Mouse (Mus musculus) embryonic facial prominence, embryonic 13.5 days (tissue): Measurements from ENCODE around the gene Olfr181. TPM values are rescaled to one million over a fixed set of nuclear protein-coding genes. Genes with fewer than 3 reads are reported as not detected.

Experiments used
- ATAC-seq: fragments of 200-750 bp; cut with Nextera tagmentation; 2 replicates; pipeline ENCODE4 v1.8.0; 2017; ENCODE audit warnings: low read depth; ENCODE audit not compliant: insufficient number of reproducible peaks, insufficient read depth, low FRiP score, low TSS enrichment
- H3K27ac ChIP-seq: fragments of 300-500 bp; sonication (generic); 2 replicates; pipeline ENCODE4 v1.5.1; 2015; ENCODE audit warnings: moderate library complexity, mild to moderate bottlenecking, inconsistent platforms
- H3K27me3 ChIP-seq: fragments of 300-500 bp; sonication (generic); 2 replicates; pipeline ENCODE4 v1.6.1; 2015; ENCODE audit warnings: mild to moderate bottlenecking, inconsistent platforms
- H3K36me3 ChIP-seq: fragments of 300-500 bp; sonication (generic); 2 replicates; pipeline ENCODE4 v1.6.1; 2015; ENCODE audit warnings: mild to moderate bottlenecking, inconsistent platforms
- H3K4me1 ChIP-seq: fragments of 300-500 bp; sonication (generic); 2 replicates; pipeline ENCODE4 v1.6.1; 2015; ENCODE audit warnings: inconsistent platforms
- H3K4me2 ChIP-seq: fragments of 300-500 bp; sonication (generic); 2 replicates; pipeline ENCODE4 v1.6.1; 2015; ENCODE audit warnings: moderate library complexity, mild to moderate bottlenecking, inconsistent platforms
- H3K4me3 ChIP-seq: fragments of 300-500 bp; sonication (generic); 2 replicates; pipeline ENCODE4 v1.5.1; 2015; ENCODE audit warnings: mild to moderate bottlenecking, inconsistent platforms
- H3K9ac ChIP-seq: fragments of 300-500 bp; sonication (generic); 2 replicates; pipeline ENCODE4 v1.6.1; 2015; ENCODE audit warnings: mild to moderate bottlenecking, inconsistent platforms
- H3K9me3 ChIP-seq: fragments of 300-500 bp; sonication (generic); 2 replicates; pipeline ENCODE4 v1.6.1; 2016; ENCODE audit warnings: inconsistent platforms
- WGBS: fragments of 180-500 bp; shearing (Covaris S2); methylation state at CpG from one replicate; pipeline ENCODE4 v1.1.7; 2015; ENCODE audit warnings: mixed read lengths; 5-methylcytosine and 5-hydroxymethylcytosine counted together
- polyA plus RNA-seq: library from polyadenylated mRNA; unstranded; fragments of >200 nt; fragmentation: Nextera tagmentation; extraction: Ambion mirVana; gene quantifications from 2 replicates; pipeline ENCODE4 v1.2.1, GENCODE M21; 2015

Gene Olfr181
- not detected in 2 replicates for polyA plus RNA-seq

- Histone ChIP-seq H3K4me3 (no peak within 1 kb of the TSS), H3K27me3 (no peaks in the 10 kb centered on the region), H3K4me2 (no peak within 1 kb of the TSS), H3K9me3 (no peaks in the 10 kb centered on the region), H3K9ac (no peak within 1 kb of the TSS), H3K4me1 (no peaks in the 10 kb centered on the region), H3K36me3 (no peaks in the 10 kb centered on the region), H3K27ac (no peak within 1 kb of the TSS)
- ATAC-seq: no peak
- WGBS: 57% methylated on average over 1 of the region's 1 CpGs
Observed at GRCm38 (mm10) chr16:58928655-58929054, at the start of gene Olfr181. Gene Olfr181, minus strand, starts transcription at chr16:58928755.

GRCm38 (mm10) chr16:58929292-58929691 lies 737 bp upstream of the Olfr181 start, which contains the start of gene Olfr180:
Gene Olfr180, minus strand, starts transcription at chr16:58929392.
- Histone ChIP-seq H3K36me3 (no peaks in the 10 kb centered on the region), H3K4me1 (no peaks in the 10 kb centered on the region), H3K27me3 (no peaks in the 10 kb centered on the region), H3K9ac (no peak within 1 kb of the TSS), H3K9me3 (no peaks in the 10 kb centered on the region), H3K4me2 (no peak within 1 kb of the TSS), H3K4me3 (no peak within 1 kb of the TSS), H3K27ac (no peak within 1 kb of the TSS)
- ATAC-seq: no peak
- WGBS: 83% methylated on average over 4 of the region's 4 CpGs

GRCm38 (mm10) chr16:58891963-58892362 lies 36.6 kb downstream of the Olfr181 start, which contains the start of gene Olfr178:
Gene Olfr178, minus strand, starts transcription at chr16:58892063.
- no peak within 1 kb of the TSS for H3K27ac ChIP-seq
- no peaks in the 10 kb centered on the region for H3K9me3 ChIP-seq
- H3K36me3 ChIP-seq: no peaks in the 10 kb centered on the region
- H3K9ac ChIP-seq: no peak within 1 kb of the TSS
- no peaks in the 10 kb centered on the region for H3K27me3 ChIP-seq
- 87% methylated on average over 3 of the region's 3 CpGs for WGBS
- no peak for ATAC-seq
- no peak within 1 kb of the TSS for H3K4me2 ChIP-seq
- H3K4me1 ChIP-seq: no peaks in the 10 kb centered on the region
- H3K4me3 ChIP-seq: no peak within 1 kb of the TSS

- no peak for ATAC-seq
- 95% methylated on average over 2 of the region's 2 CpGs for WGBS
Observed at GRCm38 (mm10) chr16:58884416-58884815, 44.1 kb downstream of the Olfr181 start.

More at GRCm38 (mm10) chr16:58884416-58884815, 44.1 kb downstream of the Olfr181 start:
- H3K27ac ChIP-seq: no peak overlapping the region
- H3K4me2 ChIP-seq: no peak overlapping the region
- H3K27me3 ChIP-seq: no peaks in the 10 kb centered on the region
- no peaks in the 10 kb centered on the region for H3K4me1 ChIP-seq
- no peaks in the 10 kb centered on the region for H3K36me3 ChIP-seq
- no peaks in the 10 kb centered on the region for H3K9me3 ChIP-seq
- no peak overlapping the region for H3K9ac ChIP-seq
- H3K4me3 ChIP-seq: no peak overlapping the region

Other genes starting within 250 kb of the Olfr181 start
- gene Gpr15, start 209.7 kb downstream of the Olfr181 start, polyA plus RNA-seq: 0.21 TPM in 1 of 2 replicates, not detected in the other
- 134 and 153 TPM in 2 replicates for gene Cldnd1, start 200.8 kb downstream of the Olfr181 start, polyA plus RNA-seq
- not detected in 2 replicates for gene Olfr172, start 165.6 kb downstream of the Olfr181 start, polyA plus RNA-seq
- gene Olfr173, start 128.5 kb downstream of the Olfr181 start, polyA plus RNA-seq: not detected in 2 replicates
- not detected in 2 replicates for gene Olfr175-ps1, start 102.0 kb downstream of the Olfr181 start, polyA plus RNA-seq
- not detected in 2 replicates for gene Olfr177, start 54.0 kb downstream of the Olfr181 start, polyA plus RNA-seq
- not detected in 2 replicates for gene Olfr178, start 36.7 kb downstream of the Olfr181 start, polyA plus RNA-seq
- not detected in 2 replicates for gene Olfr180, start 637 bp upstream of the Olfr181 start, polyA plus RNA-seq
- gene Olfr183, start 66.6 kb upstream of the Olfr181 start, polyA plus RNA-seq: not detected in 2 replicates
- not detected in 2 replicates for gene Olfr186, start 101.5 kb upstream of the Olfr181 start, polyA plus RNA-seq
- not detected in 2 replicates for gene Olfr187, start 111.0 kb upstream of the Olfr181 start, polyA plus RNA-seq
- gene Olfr190, start 149.2 kb upstream of the Olfr181 start, polyA plus RNA-seq: not detected in 2 replicates
- not detected in 2 replicates for gene Olfr191, start 161.1 kb upstream of the Olfr181 start, polyA plus RNA-seq
- gene Olfr193, start 183.1 kb upstream of the Olfr181 start, polyA plus RNA-seq: not detected in 2 replicates
- not detected in 2 replicates for gene Olfr194, start 192.3 kb upstream of the Olfr181 start, polyA plus RNA-seq
- not detected in 2 replicates for gene Olfr195, start 218.3 kb upstream of the Olfr181 start, polyA plus RNA-seq
- not detected in 2 replicates for gene Olfr196, start 241.7 kb upstream of the Olfr181 start, polyA plus RNA-seq